Comparison of ENCODE assay signal across 38 mouse cellular contexts in the genomic region with DNA sequence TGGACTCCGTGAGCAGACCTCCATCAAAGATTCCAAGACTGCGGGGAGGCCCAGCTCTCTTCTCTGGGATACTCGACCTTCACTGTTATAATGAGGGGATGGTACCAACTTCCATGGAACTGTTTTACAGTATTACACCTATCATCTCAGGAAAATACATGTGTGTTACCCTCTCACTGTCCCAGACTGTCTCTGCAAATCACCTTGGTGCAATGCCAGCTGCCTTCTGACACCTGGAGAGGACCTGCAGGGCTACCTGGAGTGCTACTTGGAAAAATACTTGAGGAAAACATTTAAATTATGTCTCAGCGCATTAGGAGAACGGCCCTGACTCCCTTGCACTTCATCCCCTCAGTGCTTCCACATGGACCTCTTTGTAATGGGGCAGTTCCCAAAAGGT. TPM values are rescaled to one million over a fixed set of nuclear protein-coding genes. Genes with fewer than 3 reads are reported as not detected.
"Had no signal": no experiment of that assay in that cellular context is flagged by ENCODE, and none has a peak within 500 bp of the region (broad histone marks: within the 10 kb centered on the region; RNA-seq: fewer than 3 reads in every experiment).

No protein-coding gene starts in this region.

- H3K27me3 ChIP-seq: limb, embryonic 12.5 days; limb, embryonic 13.5 days; limb, embryonic 15.5 days; liver, embryonic 12.5 days; liver, embryonic 13.5 days; liver, embryonic 15.5 days; lung, embryonic 15.5 days; megakaryocyte, embryonic 14.5 days; midbrain, embryonic 12.5 days; midbrain, embryonic 13.5 days; midbrain, embryonic 15.5 days; neural tube, embryonic 12.5 days had no signal

- H3K4me3 ChIP-seq: left cerebral cortex, adult 2 months; limb, embryonic 10.5 days; limb, embryonic 12.5 days; limb, embryonic 13.5 days; limb, embryonic 15.5 days; liver, embryonic 12.5 days; liver, embryonic 13.5 days; liver, embryonic 15.5 days; lung, embryonic 15.5 days; megakaryocyte, embryonic 14.5 days; midbrain, embryonic 10.5 days; midbrain, embryonic 12.5 days; midbrain, embryonic 13.5 days; midbrain, embryonic 15.5 days; myocyte; neural tube, embryonic 12.5 days had no signal

- ATAC-seq: liver, embryonic 12.5 days; liver, postnatal 0 days; lung, postnatal 0 days; midbrain, embryonic 13.5 days; midbrain, embryonic 15.5 days had no signal

- H3K4me2 ChIP-seq: limb, embryonic 12.5 days; limb, embryonic 13.5 days; limb, embryonic 15.5 days; liver, embryonic 11.5 days; liver, embryonic 12.5 days; liver, embryonic 13.5 days; liver, embryonic 15.5 days; lung, embryonic 14.5 days; lung, embryonic 15.5 days; midbrain, embryonic 12.5 days; midbrain, embryonic 13.5 days; midbrain, embryonic 15.5 days; neural tube, embryonic 12.5 days had no signal

- H3K9me3 ChIP-seq: limb, embryonic 10.5 days; limb, embryonic 12.5 days; limb, embryonic 13.5 days; limb, embryonic 15.5 days; liver, embryonic 12.5 days; liver, embryonic 13.5 days; liver, embryonic 15.5 days; lung, embryonic 15.5 days; megakaryocyte, embryonic 14.5 days; midbrain, embryonic 10.5 days; midbrain, embryonic 12.5 days; midbrain, embryonic 13.5 days; midbrain, embryonic 15.5 days; neural tube, embryonic 12.5 days had no signal

- H3K27ac ChIP-seq: left cerebral cortex, adult 2 months; limb, embryonic 10.5 days; limb, embryonic 12.5 days; limb, embryonic 13.5 days; limb, embryonic 15.5 days; liver, embryonic 12.5 days; liver, embryonic 13.5 days; liver, embryonic 14.5 days; liver, embryonic 15.5 days; lung, embryonic 15.5 days; macrophage; midbrain, embryonic 10.5 days; midbrain, embryonic 12.5 days; midbrain, embryonic 13.5 days; midbrain, embryonic 15.5 days; neural tube, embryonic 12.5 days had no signal

- H3K4me1 ChIP-seq: limb, embryonic 10.5 days; limb, embryonic 12.5 days; limb, embryonic 13.5 days; limb, embryonic 15.5 days; liver, embryonic 12.5 days; liver, embryonic 13.5 days; liver, embryonic 15.5 days; lung, embryonic 15.5 days; midbrain, embryonic 10.5 days; midbrain, embryonic 12.5 days; midbrain, embryonic 13.5 days; midbrain, embryonic 15.5 days; neural tube, embryonic 12.5 days had no signal

- H3K9ac ChIP-seq: limb, embryonic 12.5 days; limb, embryonic 13.5 days; limb, embryonic 15.5 days; liver, embryonic 12.5 days; liver, embryonic 13.5 days; liver, embryonic 14.5 days; liver, embryonic 15.5 days; liver, postnatal 0 days; lung, embryonic 14.5 days; lung, embryonic 15.5 days; midbrain, embryonic 12.5 days; midbrain, embryonic 13.5 days; midbrain, embryonic 15.5 days; neural tube, embryonic 12.5 days had no signal

- DNase-seq: left cerebral cortex, postnatal 4 days; liver; liver, embryonic 13.5 days; liver, postnatal 0 days; lung, adult 18-20 months; lung, adult 2 months; lung, embryonic 14.5 days; lung, postnatal 10 days; lung, postnatal 14 days; lung, postnatal 36 days; lung, postnatal 4 days; midbrain, embryonic 14.5 days had no signal

RNA-seq across cellular contexts. Expression of a gene that starts 56.3 kb away (rescaled TPM):
- total RNA-seq: liver, adult 2 months; megakaryocyte progenitor cell, adult 5-6 weeks; megakaryocyte, adult 5-6 weeks; megakaryocyte-erythroid progenitor cell, adult 5-6 weeks; monocyte, adult 5-6 weeks had no signal
- polyA plus RNA-seq: liver, adult 2 months; liver, embryonic 11.5 days; liver, embryonic 12.5 days; liver, embryonic 13.5 days; liver, embryonic 14.5 days; liver, embryonic 15.5 days; liver, embryonic 16.5 days; liver, postnatal 0 days; lung, postnatal 0 days; macrophage; midbrain, embryonic 10.5 days; neural tube, embryonic 11.5 days had no signal
